Mouse (Mus musculus) spleen, postnatal 10 days (tissue): ENCODE measurements around the gene Slc10a6.

ENCODE experiments used
- DNase-seq, 2 experiments: peaks; one replicate each; pipeline ENCODE4 v3.0.0; 2021 to 2022; ENCODE audit warnings: low spot score in 2 of 2

Gene Slc10a6

DNA sequence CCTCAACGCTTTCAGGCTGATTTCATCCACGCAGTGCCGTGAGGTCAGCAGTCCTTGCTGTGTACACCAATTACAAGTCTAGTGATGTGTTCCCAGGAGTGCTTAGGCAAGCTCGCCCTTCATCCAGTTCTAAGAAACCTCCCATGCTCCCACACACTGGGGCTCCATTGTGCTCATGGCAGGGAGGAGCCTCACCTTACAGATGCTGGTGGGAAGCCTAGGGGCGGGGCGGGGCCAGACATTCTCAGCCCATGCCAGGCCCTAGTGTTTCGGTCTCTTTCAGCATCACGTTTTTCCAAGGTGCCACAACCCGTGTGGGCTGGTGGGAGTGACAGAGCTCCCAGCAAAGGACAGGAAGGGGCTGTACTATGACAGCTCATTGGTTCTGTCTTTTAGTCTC is 12.0 kb downstream of the Slc10a6 start:
- no peak for DNase-seq

DNA sequence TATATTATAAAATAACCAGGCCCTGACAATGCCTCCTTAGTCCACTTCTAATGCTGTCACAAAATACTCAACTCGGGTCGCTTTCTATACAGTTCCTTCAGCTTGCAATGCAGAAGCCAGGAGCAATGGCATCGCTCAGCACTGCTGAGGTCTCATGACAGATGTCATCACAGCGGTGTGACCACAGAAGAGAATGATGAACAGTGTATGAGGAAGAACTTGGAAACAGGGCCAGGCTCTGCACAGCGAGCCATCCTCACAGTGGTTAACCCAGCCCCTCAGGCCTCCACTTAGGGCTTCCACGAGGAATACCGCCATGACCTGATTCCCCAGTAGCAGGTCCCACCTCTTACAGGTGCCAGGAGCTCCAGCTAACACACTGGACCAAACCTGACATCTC is 14.8 kb downstream of the Slc10a6 start:
- DNase-seq = no peak

DNA sequence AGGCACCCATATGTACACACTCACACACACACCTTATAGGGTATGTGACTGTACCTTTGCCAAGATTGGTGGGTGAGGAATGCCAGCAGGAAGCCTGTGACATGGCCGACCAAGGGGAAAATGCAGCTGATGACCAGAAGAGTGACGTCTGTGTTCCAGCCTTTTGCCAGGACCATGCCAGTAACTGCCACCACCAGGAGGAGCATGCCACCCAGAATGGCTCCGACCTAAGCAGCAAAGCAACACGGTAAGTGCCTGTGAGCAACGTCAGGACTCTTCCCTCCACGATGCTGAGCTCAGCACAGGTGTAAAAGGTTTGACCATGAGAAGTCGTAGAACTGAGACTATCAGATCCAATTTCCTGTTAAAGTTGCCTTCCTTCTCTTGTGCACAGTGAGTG is 16.9 kb downstream of the Slc10a6 start:
- DNase-seq = no peak

DNA sequence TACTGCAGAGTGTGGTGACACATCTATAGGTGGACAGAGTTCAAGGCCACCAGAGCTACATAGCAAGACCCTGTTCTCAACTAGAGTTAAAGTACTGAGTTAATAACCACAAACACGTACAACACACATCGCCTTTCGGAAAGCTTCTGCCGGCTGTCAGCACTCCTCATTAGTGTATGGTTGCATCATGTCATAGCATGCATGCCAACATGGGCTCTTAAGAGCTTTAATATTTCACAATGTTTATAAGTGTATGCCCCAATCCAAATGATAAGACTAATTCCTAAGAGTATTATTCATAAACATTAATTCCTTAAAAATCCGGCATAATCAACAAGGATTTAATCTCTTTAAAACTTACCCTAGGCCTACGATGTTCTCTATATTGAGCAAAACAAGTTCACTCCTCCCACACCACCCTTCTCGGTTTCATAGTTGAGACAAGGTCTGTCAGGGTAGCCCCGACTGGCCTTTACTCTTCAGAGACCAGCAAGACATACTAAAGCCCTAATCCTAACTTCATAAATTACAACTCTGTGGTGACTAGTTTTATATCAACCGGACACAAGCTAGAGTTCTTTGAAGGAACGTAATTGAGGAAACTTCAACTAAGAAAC is 18.2 kb downstream of the Slc10a6 start:
- DNase-seq = no peak

DNA sequence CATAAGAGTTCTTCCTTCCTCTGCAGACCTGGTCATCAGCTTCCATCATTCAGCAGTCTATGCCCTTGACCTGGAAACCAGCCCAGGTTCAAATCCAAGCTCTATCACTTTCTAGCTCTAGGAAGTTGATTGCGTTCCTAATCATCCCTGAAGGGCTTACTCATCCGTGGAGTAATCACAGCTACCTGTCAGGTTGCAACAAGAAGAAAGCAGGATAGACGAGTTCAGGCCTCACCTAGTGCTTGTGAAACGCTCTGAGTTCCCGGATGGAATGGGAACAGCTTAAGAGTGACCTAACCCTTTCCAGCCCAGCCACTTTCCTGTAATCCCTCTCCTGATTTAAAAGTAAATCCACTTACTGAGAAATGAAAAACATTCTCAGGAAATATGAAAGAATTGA is 19.1 kb downstream of the Slc10a6 start:
- no peak for DNase-seq

GRCm38 (mm10) chr5:103605707-103606106 is 23.5 kb downstream of the Slc10a6 start:
- no peak for DNase-seq

GRCm38 (mm10) chr5:103603115-103603893 is 25.9 kb downstream of the Slc10a6 start:
- DNase-seq = no peak

- no peak for DNase-seq
These were observed 30.3 kb downstream of the Slc10a6 start for GRCm38 (mm10) chr5:103598881-103599280.

DNA sequence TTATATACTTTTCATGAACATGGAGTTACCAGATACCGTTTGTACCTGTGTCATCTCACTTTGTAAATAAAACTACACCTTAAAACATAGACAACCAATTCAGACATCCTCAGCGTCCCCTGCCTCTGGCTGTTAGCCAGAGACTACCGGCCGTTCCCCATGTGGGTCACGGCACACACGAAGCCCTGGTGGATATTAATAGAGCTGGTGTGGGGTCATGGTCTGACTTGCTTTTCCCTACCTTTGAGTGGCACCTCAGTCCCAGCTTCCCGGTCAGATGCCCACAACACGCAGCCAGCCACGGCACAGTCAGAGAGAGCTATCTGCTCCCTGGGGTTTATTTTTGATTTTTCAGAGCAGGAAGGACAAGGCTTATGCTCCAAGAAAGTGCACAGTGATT is 30.9 kb downstream of the Slc10a6 start:
- no peak for DNase-seq

DNA sequence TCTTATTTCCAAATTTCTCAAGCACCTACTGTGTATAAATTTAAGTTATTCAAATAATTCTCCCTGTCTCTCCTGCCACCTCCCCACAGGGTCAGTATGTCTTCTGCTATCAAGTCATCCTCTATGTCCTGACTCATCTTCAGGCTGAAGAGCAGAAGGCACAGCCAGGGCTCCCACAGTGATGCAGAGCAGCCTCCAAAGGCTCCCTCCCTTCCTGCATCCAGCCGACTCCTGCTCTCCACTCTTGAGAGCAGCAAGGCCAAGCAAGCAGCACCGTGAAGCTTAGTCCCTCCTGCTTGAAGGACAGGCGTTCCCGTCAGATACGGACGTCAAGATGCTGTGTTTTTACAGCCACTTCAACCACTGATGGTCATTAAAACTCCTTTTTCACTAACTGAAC is 31.6 kb downstream of the Slc10a6 start:
- no peak for DNase-seq

GRCm38 (mm10) chr5:103596467-103597146 is 32.6 kb downstream of the Slc10a6 start:
- no peak for DNase-seq

- DNase-seq = no peak
These were observed 33.6 kb downstream of the Slc10a6 start for GRCm38 (mm10) chr5:103595394-103596226.

GRCm38 (mm10) chr5:103593575-103593974 is 35.6 kb downstream of the Slc10a6 start:
- DNase-seq = no peak

DNA sequence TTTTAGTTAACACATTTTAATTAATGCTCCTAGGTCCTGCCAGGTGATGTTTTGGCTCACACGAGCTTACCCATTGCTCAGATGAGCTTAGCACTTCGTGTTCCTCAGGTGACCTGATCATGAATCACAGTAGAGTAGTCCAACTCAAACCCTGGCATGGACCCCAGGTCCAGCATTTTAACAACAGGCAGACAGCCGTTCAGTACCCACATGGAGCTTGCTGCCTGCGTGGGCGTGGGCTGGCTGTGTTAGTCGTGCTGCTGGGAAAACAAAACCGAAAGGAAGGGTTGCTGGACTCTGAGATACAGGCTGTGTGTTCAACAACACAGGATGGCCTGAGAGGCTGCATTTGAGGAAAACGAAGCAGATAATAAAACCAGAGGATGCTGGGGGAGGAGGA is 36.5 kb downstream of the Slc10a6 start:
- DNase-seq = no peak

DNA sequence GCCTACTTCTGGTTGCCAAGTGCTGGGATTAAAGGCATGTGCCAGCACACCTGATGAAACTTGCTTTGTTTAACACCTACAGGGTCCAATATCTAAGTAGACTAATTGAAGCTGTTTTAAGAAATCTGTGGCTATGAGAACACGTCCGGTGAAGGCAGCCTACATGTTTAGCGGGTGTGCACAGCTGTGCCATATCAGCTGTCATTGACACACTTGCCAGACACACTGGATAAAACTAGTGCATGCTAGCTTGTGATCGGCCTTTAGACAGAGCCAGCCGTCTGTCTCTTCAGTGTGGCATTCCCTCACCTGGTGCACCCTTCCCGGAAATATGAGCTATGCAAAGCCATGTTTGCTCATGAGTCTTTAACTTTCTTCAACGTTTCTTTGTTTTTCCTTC is 37.4 kb downstream of the Slc10a6 start:
- no peak for DNase-seq

- DNase-seq = no peak
These were observed 42.0 kb downstream of the Slc10a6 start for GRCm38 (mm10) chr5:103587219-103587618.

- DNase-seq = no peak
These were observed 49.4 kb downstream of the Slc10a6 start for GRCm38 (mm10) chr5:103579680-103580420.

DNA sequence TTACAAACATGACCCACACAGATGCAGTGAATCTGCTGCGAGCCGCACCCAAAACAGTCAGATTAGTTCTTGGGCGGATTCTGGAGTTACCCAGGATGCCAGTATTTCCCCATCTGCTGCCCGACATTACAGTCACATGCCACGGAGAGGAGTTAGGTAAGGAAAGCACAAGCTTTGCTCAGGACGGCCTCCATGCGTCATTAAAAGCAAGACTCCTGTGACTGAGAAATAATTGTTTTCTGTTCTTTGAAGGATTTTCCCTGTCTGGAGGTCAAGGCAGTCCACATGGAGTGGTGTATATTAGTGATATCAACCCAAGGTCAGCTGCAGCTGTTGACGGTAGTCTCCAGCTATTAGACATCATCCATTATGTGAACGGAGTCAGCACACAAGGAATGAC is 59.8 kb downstream of the Slc10a6 start:
- no peak for DNase-seq

- DNase-seq = no peak
These were observed 61.2 kb downstream of the Slc10a6 start for GRCm38 (mm10) chr5:103568034-103568433.

DNA sequence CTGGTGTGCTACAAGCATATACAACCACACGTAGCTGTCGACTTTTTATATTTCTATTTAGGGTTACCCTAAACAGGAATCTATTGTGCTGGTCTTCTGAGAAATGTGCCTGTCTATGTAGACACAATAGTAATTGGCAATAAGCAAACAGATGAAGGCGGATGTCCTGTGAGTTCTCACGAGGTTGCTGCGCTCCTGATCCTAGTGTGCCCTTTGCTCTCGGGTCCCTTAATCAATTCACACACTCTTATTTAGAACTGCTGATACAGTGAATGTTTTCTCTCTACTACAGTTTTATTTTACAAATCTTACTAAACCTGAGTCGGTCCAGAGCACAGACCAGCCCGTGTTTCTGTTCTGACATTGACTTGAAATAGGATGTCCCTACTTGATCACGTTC is 68.7 kb downstream of the Slc10a6 start:
- DNase-seq = no peak
